Mouse (Mus musculus): ENCODE results near the gene Thnsl1. TPM values are rescaled to one million over a fixed set of nuclear protein-coding genes. Genes with fewer than 3 reads are reported as not detected.

The Thnsl1 gene
- total RNA-seq, 1 experiment, result 9.4 TPM

- Histone ChIP-seq H3K36me3 (ENCODE audit: control insufficient read depth, insufficient read depth, low read length, poor library complexity, severe bottlenecking) (no peaks in the 10 kb centered on the region), H3K9me3 (ENCODE audit: control insufficient read depth, insufficient read depth, low read depth, low read length) (no peaks in the 10 kb centered on the region), H3K4me1 (ENCODE audit: control insufficient read depth in 2 of 2, insufficient read depth in 2 of 2, low read length in 2 of 2, poor library complexity in 1 of 2) (no peaks in the 10 kb centered on the region), H3K4me3 (ENCODE audit: insufficient read depth in 1 of 2, low read depth in 1 of 2, low read length in 2 of 2, poor library complexity in 1 of 2, severe bottlenecking in 1 of 2) (no peak overlapping the region), H3K27ac (ENCODE audit: insufficient read depth, low read depth, low read length, poor library complexity, severe bottlenecking) (no peak overlapping the region), H3K9ac (ENCODE audit: insufficient read depth, low read depth, low read length, poor library complexity, severe bottlenecking) (no peak overlapping the region)
- TF ChIP-seq MAFK (IDR thresholded peaks at IDR 0.05; ENCODE audit: insufficient read depth, low read depth, low read length) (no peak), CHD2 (IDR thresholded peaks at IDR 0.05; ENCODE audit: low read depth, low read length) (no peak)
- in situ Hi-C loops (cut with MboI; ENCODE audit: low sequenced_read_pairs in 2 of 2, unreplicated experiment in 2 of 2), result no loop called here
- no peak for DNase-seq (ENCODE audit: low read depth, low spot score)
These were observed 26.4 kb upstream of the Thnsl1 start for GRCm38 (mm10) chr2:21179136-21179535.

DNA sequence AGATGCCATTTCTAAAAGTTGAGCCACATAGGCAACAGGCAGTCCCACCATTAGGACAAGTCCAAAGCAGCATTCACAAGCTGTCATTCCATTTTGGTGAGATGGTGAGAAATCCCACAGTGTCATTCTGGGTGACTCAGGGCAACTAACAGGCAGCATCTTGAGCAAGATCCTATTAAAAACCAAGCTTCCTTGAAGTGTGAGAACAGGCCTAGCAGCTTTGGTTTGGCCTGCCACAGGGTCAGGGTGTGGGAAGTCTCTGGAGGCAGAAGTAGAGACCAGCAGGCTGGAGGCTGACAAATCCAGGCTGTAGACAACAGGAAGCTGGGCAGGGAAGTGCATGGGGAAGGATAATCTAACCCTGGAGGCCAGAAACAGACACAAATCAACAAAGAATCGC, 22.7 kb upstream of the Thnsl1 start:
- Histone ChIP-seq H3K9me3 (ENCODE audit: control insufficient read depth, insufficient read depth, low read depth, low read length) (no peaks in the 10 kb centered on the region), H3K4me1 (ENCODE audit: control insufficient read depth in 2 of 2, insufficient read depth in 2 of 2, low read length in 2 of 2, poor library complexity in 1 of 2) (no peaks in the 10 kb centered on the region), H3K4me3 (ENCODE audit: insufficient read depth in 1 of 2, low read depth in 1 of 2, low read length in 2 of 2, poor library complexity in 1 of 2, severe bottlenecking in 1 of 2) (no peak overlapping the region), H3K36me3 (ENCODE audit: control insufficient read depth, insufficient read depth, low read length, poor library complexity, severe bottlenecking) (no peaks in the 10 kb centered on the region), H3K27ac (ENCODE audit: insufficient read depth, low read depth, low read length, poor library complexity, severe bottlenecking) (no peak overlapping the region), H3K9ac (ENCODE audit: insufficient read depth, low read depth, low read length, poor library complexity, severe bottlenecking) (no peak overlapping the region)
- no peak for DNase-seq (ENCODE audit: low read depth, low spot score)
- no peak for TF ChIP-seq ZC3H11A (IDR thresholded peaks at IDR 0.05; ENCODE audit: borderline replicate concordance, low read depth, low read length)
- TF ChIP-seq MAFK (IDR thresholded peaks at IDR 0.05; ENCODE audit: insufficient read depth, low read depth, low read length), result no peak
- no peak for TF ChIP-seq ZNF384 (IDR thresholded peaks at IDR 0.05; ENCODE audit: low read depth, low read length)
- no peak for TF ChIP-seq HCFC1 (IDR thresholded peaks at IDR 0.05; ENCODE audit: borderline replicate concordance, insufficient read depth, low read length)
- in situ Hi-C loops (cut with MboI; ENCODE audit: low sequenced_read_pairs in 2 of 2, unreplicated experiment in 2 of 2), result no loop called here

- no peaks in the 10 kb centered on the region for H3K9me3 ChIP-seq (ENCODE audit: control insufficient read depth, insufficient read depth, low read depth, low read length)
- no peak overlapping the region for H3K9ac ChIP-seq (ENCODE audit: insufficient read depth, low read depth, low read length, poor library complexity, severe bottlenecking)
- no peaks in the 10 kb centered on the region for H3K4me1 ChIP-seq (ENCODE audit: control insufficient read depth in 2 of 2, insufficient read depth in 2 of 2, low read length in 2 of 2, poor library complexity in 1 of 2)
- no peaks in the 10 kb centered on the region for H3K36me3 ChIP-seq (ENCODE audit: control insufficient read depth, insufficient read depth, low read length, poor library complexity, severe bottlenecking)
- in situ Hi-C loops (cut with MboI; ENCODE audit: low sequenced_read_pairs in 2 of 2, unreplicated experiment in 2 of 2), result no loop called here
- DNase-seq (ENCODE audit: low read depth, low spot score), result peak; percentile 37
- no peak overlapping the region for H3K27ac ChIP-seq (ENCODE audit: insufficient read depth, low read depth, low read length, poor library complexity, severe bottlenecking)
- no peak overlapping the region for H3K4me3 ChIP-seq (ENCODE audit: insufficient read depth in 1 of 2, low read depth in 1 of 2, low read length in 2 of 2, poor library complexity in 1 of 2, severe bottlenecking in 1 of 2)
- TF ChIP-seq ZC3H11A (IDR thresholded peaks at IDR 0.05; ENCODE audit: borderline replicate concordance, low read depth, low read length), result 0 out of 2 replicates have a peak, but pooled peaks have one; percentile 47
- TF ChIP-seq MAFK (IDR thresholded peaks at IDR 0.05; ENCODE audit: insufficient read depth, low read depth, low read length), result no peak
These were observed 17.9 kb upstream of the Thnsl1 start for GRCm38 (mm10) chr2:21187576-21187975.

DNA sequence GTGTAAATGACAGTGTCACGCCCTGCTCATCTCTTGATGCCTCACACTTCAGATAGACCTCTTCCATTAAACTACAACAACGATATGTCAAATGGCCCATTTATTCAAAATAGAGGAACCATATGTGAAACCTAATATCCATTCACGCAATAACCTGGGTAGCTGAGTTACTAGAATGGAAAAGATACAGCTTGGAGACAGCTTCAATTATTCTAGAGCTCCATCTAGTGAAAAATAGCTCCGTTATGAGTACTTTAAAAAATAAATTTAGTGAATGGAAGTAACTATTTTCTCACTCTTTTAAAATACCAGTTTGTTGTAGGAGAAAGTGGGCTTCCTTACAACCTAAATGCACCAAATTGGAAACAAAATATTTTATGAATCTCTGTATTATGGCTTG, 16.9 kb upstream of the Thnsl1 start:
- DNase-seq (ENCODE audit: low read depth, low spot score), result no peak
- TF ChIP-seq MAFK (IDR thresholded peaks at IDR 0.05; ENCODE audit: insufficient read depth, low read depth, low read length), result no peak
- Histone ChIP-seq H3K9me3 (ENCODE audit: control insufficient read depth, insufficient read depth, low read depth, low read length) (no peaks in the 10 kb centered on the region), H3K36me3 (ENCODE audit: control insufficient read depth, insufficient read depth, low read length, poor library complexity, severe bottlenecking) (no peaks in the 10 kb centered on the region), H3K4me3 (ENCODE audit: insufficient read depth in 1 of 2, low read depth in 1 of 2, low read length in 2 of 2, poor library complexity in 1 of 2, severe bottlenecking in 1 of 2) (no peak overlapping the region), H3K27ac (ENCODE audit: insufficient read depth, low read depth, low read length, poor library complexity, severe bottlenecking) (no peak overlapping the region), H3K4me1 (ENCODE audit: control insufficient read depth in 2 of 2, insufficient read depth in 2 of 2, low read length in 2 of 2, poor library complexity in 1 of 2) (no peaks in the 10 kb centered on the region), H3K9ac (ENCODE audit: insufficient read depth, low read depth, low read length, poor library complexity, severe bottlenecking) (no peak overlapping the region)
- in situ Hi-C loops (cut with MboI; ENCODE audit: low sequenced_read_pairs in 2 of 2, unreplicated experiment in 2 of 2), result no loop called here

- H3K36me3 ChIP-seq (ENCODE audit: control insufficient read depth, insufficient read depth, low read length, poor library complexity, severe bottlenecking), result no peaks in the 10 kb centered on the region
- no peak for TF ChIP-seq ZNF384 (IDR thresholded peaks at IDR 0.05; ENCODE audit: low read depth, low read length)
- no peak for TF ChIP-seq MAFK (IDR thresholded peaks at IDR 0.05; ENCODE audit: insufficient read depth, low read depth, low read length)
- TF ChIP-seq CHD2 (IDR thresholded peaks at IDR 0.05; ENCODE audit: low read depth, low read length), result no peak
These were observed 14.3 kb upstream of the Thnsl1 start for GRCm38 (mm10) chr2:21191232-21191631.

More at GRCm38 (mm10) chr2:21191232-21191631, 14.3 kb upstream of the Thnsl1 start:
- no peak overlapping the region for H3K4me3 ChIP-seq (ENCODE audit: insufficient read depth in 1 of 2, low read depth in 1 of 2, low read length in 2 of 2, poor library complexity in 1 of 2, severe bottlenecking in 1 of 2)
- no peaks in the 10 kb centered on the region for H3K4me1 ChIP-seq (ENCODE audit: control insufficient read depth in 2 of 2, insufficient read depth in 2 of 2, low read length in 2 of 2, poor library complexity in 1 of 2)
- no peaks in the 10 kb centered on the region for H3K9me3 ChIP-seq (ENCODE audit: control insufficient read depth, insufficient read depth, low read depth, low read length)
- H3K27ac ChIP-seq (ENCODE audit: insufficient read depth, low read depth, low read length, poor library complexity, severe bottlenecking), result no peak overlapping the region
- in situ Hi-C loops (cut with MboI; ENCODE audit: low sequenced_read_pairs in 2 of 2, unreplicated experiment in 2 of 2), result no loop called here
- H3K9ac ChIP-seq (ENCODE audit: insufficient read depth, low read depth, low read length, poor library complexity, severe bottlenecking), result no peak overlapping the region
- DNase-seq (ENCODE audit: low read depth, low spot score), result no peak

All from ES-E14 (cell line).